ENCODE assay signal across 8 mouse cellular contexts in the genomic region with DNA sequence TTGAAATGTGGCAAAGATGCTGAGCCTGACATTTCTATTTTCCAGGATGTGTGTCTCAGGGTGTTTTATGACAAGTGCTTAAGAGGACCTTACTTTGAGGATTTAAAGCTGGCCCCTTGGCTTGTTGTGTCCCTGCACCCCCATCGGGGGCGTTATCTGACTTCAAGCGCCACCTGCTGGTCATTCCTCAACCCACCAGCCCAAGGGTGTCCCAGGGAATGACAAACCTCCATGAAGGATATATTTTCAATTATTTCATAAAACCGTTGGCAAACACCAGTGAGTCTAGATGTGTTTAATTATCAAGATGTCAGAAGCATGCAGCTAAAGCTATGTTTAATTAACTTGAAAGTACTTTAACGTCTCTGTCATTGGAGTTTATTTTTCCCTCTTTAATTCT. TPM values are rescaled to one million over a fixed set of nuclear protein-coding genes. Genes with fewer than 3 reads are reported as not detected.
DNase-seq lines count a peak whose midpoint lies in the region; ATAC-seq and TF ChIP-seq lines count a peak whose summit lies in the region.

No protein-coding gene starts in this region.

- H3K4me2 ChIP-seq in embryonic facial prominence, embryonic 15.5 days (replicated peaks): no peak overlapping the region
- no peak overlapping the region for H3K4me2 ChIP-seq in lung, embryonic 14.5 days

- 5% methylated on average over 5 of the region's 5 CpGs for WGBS in embryonic facial prominence, embryonic 15.5 days
- 4% methylated on average over 5 of the region's 5 CpGs for WGBS in lung, embryonic 14.5 days

- H3K9me3 ChIP-seq in embryonic facial prominence, embryonic 15.5 days (replicated peaks): no peaks in the 10 kb centered on the region
- no peaks in the 10 kb centered on the region for H3K9me3 ChIP-seq in lung, embryonic 14.5 days (ENCODE audit: low read depth, low read length)

- no peak overlapping the region for H3K4me3 ChIP-seq in embryonic facial prominence, embryonic 15.5 days (replicated peaks)
- no peak overlapping the region for H3K4me3 ChIP-seq in lung, embryonic 14.5 days (ENCODE audit: low read depth, low read length)

- DNase-seq in CD8-positive naive resting alpha-beta T cell, adult 2 months (ENCODE audit: low read depth in 2 of 2, low spot score in 2 of 2): peak; percentile 48 to 61
- DNase-seq in adrenal gland, postnatal 25 days: peak; percentile 86
- DNase-seq in heart, postnatal 10 days: peak; percentile 82 to 91
- peak; percentile 61 to 77 for DNase-seq in layer of hippocampus, adult 18-20 months (ENCODE audit: low spot score in 2 of 2)
- DNase-seq in lung, embryonic 14.5 days: peak; percentile 90
- peak; percentile 79 for DNase-seq in ovary, postnatal 14 days (ENCODE audit: low spot score)
- DNase-seq in thymus, postnatal 4 days: peak; percentile 85

- peak; percentile 91 for TF ChIP-seq CTCF in lung, embryonic 14.5 days (IDR thresholded peaks at IDR 0.05; ENCODE audit: low read depth)

- no peaks in the 10 kb centered on the region for H3K4me1 ChIP-seq in embryonic facial prominence, embryonic 15.5 days
- H3K4me1 ChIP-seq in lung, embryonic 14.5 days (ENCODE audit: insufficient read depth): no peaks in the 10 kb centered on the region

- H3K27me3 ChIP-seq in embryonic facial prominence, embryonic 15.5 days: peaks cover 4% of the 10 kb centered on the region; the same call in 1 of the 2 replicates
- H3K27me3 ChIP-seq in lung, embryonic 14.5 days (ENCODE audit: insufficient read depth, low read length): no peaks in the 10 kb centered on the region

- no peak overlapping the region for H3K9ac ChIP-seq in embryonic facial prominence, embryonic 15.5 days
- no peak overlapping the region for H3K9ac ChIP-seq in lung, embryonic 14.5 days

- no peaks in the 10 kb centered on the region for H3K36me3 ChIP-seq in embryonic facial prominence, embryonic 15.5 days
- peaks cover 4% of the 10 kb centered on the region; the same call in 1 of the 2 replicates for H3K36me3 ChIP-seq in lung, embryonic 14.5 days (ENCODE audit: insufficient read depth)

- intact Hi-C loops in heart, postnatal 10 days (cut with DNase I): loop anchor here (1.0 to 5.0 kb wide), 2 partner anchors 110 to 180 kb away; no protein-coding TSS in a partner anchor

- ATAC-seq in embryonic facial prominence, embryonic 15.5 days (ENCODE audit: insufficient number of reproducible peaks, low FRiP score, low TSS enrichment, low read depth): peak; percentile 67; the same call in 1 of the 2 replicates
- ATAC-seq in lung, embryonic 14.5 days (ENCODE audit: insufficient read depth): peak; percentile 80

- H3K27ac ChIP-seq in embryonic facial prominence, embryonic 15.5 days (replicated peaks): no peak overlapping the region
- no peak overlapping the region for H3K27ac ChIP-seq in lung, embryonic 14.5 days (ENCODE audit: low read depth)

RNA-seq across cellular contexts. Expression of gene Lmo2, which starts 24.5 kb away (rescaled TPM):
- 28.9 and 31.9 TPM in 2 replicates for total RNA-seq in adrenal gland, postnatal 25 days (2021)
- 18.6 and 20.8 TPM in 2 replicates for polyA plus RNA-seq in embryonic facial prominence, embryonic 15.5 days (2015; fragmentation: Nextera tagmentation; extraction: Ambion mirVana)
- total RNA-seq in heart, postnatal 10 days (2021): 10 to 100 TPM; 20.8 to 25.1 TPM
- 10 to 100 TPM; 19.0 to 19.8 TPM for total RNA-seq in layer of hippocampus, adult 18-20 months (2021)
- 44.0 and 44.5 TPM in 2 replicates for polyA plus RNA-seq in lung, embryonic 14.5 days (2014; fragmentation: Nextera tagmentation; extraction: Ambion mirVana)

RNA-seq across cellular contexts. Expression of gene Fbxo3, which starts 45.3 kb away (rescaled TPM):
- total RNA-seq in adrenal gland, postnatal 25 days (2021): 85.6 and 105 TPM in 2 replicates
- polyA plus RNA-seq in embryonic facial prominence, embryonic 15.5 days (2015; fragmentation: Nextera tagmentation; extraction: Ambion mirVana): 51.3 and 53.8 TPM in 2 replicates
- 10 to 100 TPM; 47.6 to 53.3 TPM for total RNA-seq in heart, postnatal 10 days (2021)
- 10 to 100 TPM; 43.3 to 46.4 TPM for total RNA-seq in layer of hippocampus, adult 18-20 months (2021)
- polyA plus RNA-seq in lung, embryonic 14.5 days (2014; fragmentation: Nextera tagmentation; extraction: Ambion mirVana): 54.0 and 56.6 TPM in 2 replicates

RNA-seq across cellular contexts. Expression of gene 4931422A03Rik, which starts 45.9 kb away (rescaled TPM):
- total RNA-seq in adrenal gland, postnatal 25 days (2021): not detected in 2 replicates
- 2.4 and 2.7 TPM in 2 replicates for polyA plus RNA-seq in embryonic facial prominence, embryonic 15.5 days (2015; fragmentation: Nextera tagmentation; extraction: Ambion mirVana)
- total RNA-seq in heart, postnatal 10 days (2021): not detected
- total RNA-seq in layer of hippocampus, adult 18-20 months (2021): not detected
- 1.9 and 2.1 TPM in 2 replicates for polyA plus RNA-seq in lung, embryonic 14.5 days (2014; fragmentation: Nextera tagmentation; extraction: Ambion mirVana)
